Mouse (Mus musculus) bone marrow, adult 2 months (tissue): ENCODE data around the gene Slc29a2.

ENCODE experiments used
- CTCF ChIP-seq: fragments of 200-500 bp; IDR thresholded peaks from 2 replicates; pipeline ENCODE4 v1.5.1; 2011; ENCODE audit warnings: low read length, control low read depth; ENCODE audit not compliant: control insufficient read depth, insufficient read depth
- POLR2A ChIP-seq: fragments of 200-500 bp; IDR thresholded peaks from 2 replicates; pipeline ENCODE4 v1.6.1; 2011; ENCODE audit warnings: low read depth, mild to moderate bottlenecking, control low read depth, low read length, borderline replicate concordance; ENCODE audit not compliant: control insufficient read depth

DNA sequence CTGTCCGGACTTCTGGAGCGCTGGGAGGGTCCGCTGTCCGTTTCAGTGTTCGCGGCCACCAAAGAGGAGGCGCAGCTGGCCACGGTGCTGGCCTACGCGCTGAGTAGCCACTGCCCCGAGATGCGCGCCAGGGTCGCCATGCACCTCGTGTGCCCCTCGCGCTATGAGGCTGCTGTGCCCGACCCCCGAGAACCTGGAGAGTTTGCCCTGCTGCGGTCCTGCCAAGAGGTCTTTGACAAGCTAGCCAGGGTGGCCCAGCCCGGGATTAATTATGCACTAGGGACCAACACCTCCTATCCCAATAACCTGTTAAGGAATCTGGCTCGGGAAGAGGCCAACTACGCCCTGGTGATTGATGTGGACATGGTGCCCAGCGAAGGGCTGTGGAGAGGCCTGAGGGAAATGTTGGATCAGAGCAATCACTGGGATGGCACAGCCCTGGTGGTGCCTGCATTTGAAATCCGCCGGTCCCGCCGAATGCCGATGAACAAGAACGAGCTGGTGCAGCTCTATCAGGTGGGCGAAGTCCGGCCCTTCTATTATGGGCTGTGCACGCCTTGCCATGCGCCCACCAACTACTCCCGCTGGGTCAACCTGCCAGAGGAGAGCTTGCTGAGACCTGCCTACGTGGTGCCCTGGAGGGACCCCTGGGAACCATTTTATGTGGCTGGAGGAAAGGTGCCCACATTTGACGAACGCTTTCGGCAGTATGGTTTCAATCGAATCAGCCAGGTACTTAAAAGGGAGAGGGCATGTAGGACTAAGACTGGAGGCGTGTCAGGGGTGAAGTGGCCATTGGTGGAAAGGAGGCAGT, 15.8 kb downstream of the Slc29a2 start:
- TF ChIP-seq CTCF: no peak
- TF ChIP-seq POLR2A: no peak
